Mouse (Mus musculus) bone marrow, adult 2 months (tissue): ENCODE measurements around the gene Orai3.

Source experiments
- CTCF ChIP-seq: fragments of 200-500 bp; IDR thresholded peaks from 2 replicates; pipeline ENCODE4 v1.5.1; 2011; ENCODE audit warnings: low read length, control low read depth; ENCODE audit not compliant: control insufficient read depth, insufficient read depth
- POLR2A ChIP-seq: fragments of 200-500 bp; IDR thresholded peaks from 2 replicates; pipeline ENCODE4 v1.6.1; 2011; ENCODE audit warnings: low read depth, mild to moderate bottlenecking, control low read depth, low read length, borderline replicate concordance; ENCODE audit not compliant: control insufficient read depth

DNA sequence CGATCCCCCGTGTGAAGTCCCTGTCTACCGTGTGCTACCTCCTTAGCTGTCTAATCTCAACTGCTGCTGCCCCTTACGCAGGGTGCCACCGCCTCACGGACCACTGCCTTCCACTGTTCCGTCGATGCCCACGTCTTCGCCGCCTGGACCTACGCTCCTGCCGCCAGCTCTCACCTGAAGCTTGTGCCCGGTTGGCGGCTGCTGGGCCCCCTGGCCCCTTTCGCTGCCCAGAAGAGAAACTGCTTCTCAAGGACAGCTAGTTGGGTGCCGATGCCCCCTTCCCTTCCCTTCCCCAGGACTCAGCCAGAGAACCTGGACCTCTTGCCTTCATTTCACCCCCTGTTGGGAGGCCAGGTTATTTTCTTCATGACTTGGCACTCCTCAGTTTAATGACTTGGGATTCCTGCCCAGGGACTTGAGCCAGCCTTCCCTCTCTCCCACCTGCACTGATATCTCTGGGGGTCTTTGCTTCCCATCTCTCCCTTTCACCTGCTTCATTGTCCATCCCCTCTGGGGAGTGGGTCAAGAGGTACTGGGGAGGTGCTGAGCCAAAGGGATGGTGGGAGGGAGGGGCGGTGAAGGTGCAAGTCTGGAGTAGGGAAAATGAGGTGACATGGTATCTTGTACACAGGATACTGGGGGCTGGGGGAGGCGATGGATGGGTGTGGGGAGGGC lies 1.8 kb upstream of the Orai3 start:
- TF ChIP-seq CTCF, result no peak
- no peak for TF ChIP-seq POLR2A
